Mouse (Mus musculus): Measurements from ENCODE around the gene Nlrc5. TPM values are rescaled to one million over a fixed set of nuclear protein-coding genes. Genes with fewer than 3 reads are reported as not detected.

Gene Nlrc5
- total and polyA plus RNA-seq, 3 experiments = 0.03 TPM; not detected in 2

GRCm38 (mm10) chr8:94432212-94432611, 1.9 kb upstream of the Nlrc5 start:
- H3K4me1 ChIP-seq (ENCODE audit: control insufficient read depth in 1 of 2, insufficient read depth in 2 of 2, low read length in 2 of 2) = no peaks in the 10 kb centered on the region

GRCm38 (mm10) chr8:94434958-94435357, 802 bp downstream of the Nlrc5 start:
- no peak overlapping the region for H3K4me3 ChIP-seq (ENCODE audit: control insufficient read depth in 1 of 2, insufficient read depth in 1 of 2, low read depth in 2 of 2, low read length in 2 of 2)
- DNase-seq (ENCODE audit: low read depth, low spot score) = no peak
- no peaks in the 10 kb centered on the region for H3K9me3 ChIP-seq (replicated peaks; ENCODE audit: insufficient read depth, low read length)
- no peak overlapping the region for H3K27ac ChIP-seq (ENCODE audit: control insufficient read depth, low read depth, low read length)
- H3K27me3 ChIP-seq (ENCODE audit: control insufficient read depth in 1 of 2, insufficient read depth in 2 of 2, low read length in 2 of 2) = peaks cover 13 to 27% of the 10 kb centered on the region in 2 experiments
- H3K36me3 ChIP-seq (ENCODE audit: control insufficient read depth in 1 of 2, insufficient read depth in 2 of 2, low read length in 2 of 2) = no peaks in the 10 kb centered on the region
- no peaks in the 10 kb centered on the region for H3K79me2 ChIP-seq (ENCODE audit: control insufficient read depth, insufficient read depth, low read length, poor library complexity)
- TF ChIP-seq POLR2A (IDR thresholded peaks at IDR 0.05; ENCODE audit: control insufficient read depth in 1 of 2, insufficient read depth in 1 of 2, low read depth in 1 of 2, low read length in 2 of 2, poor library complexity in 1 of 2) = no peak
- TF ChIP-seq MAFK (IDR thresholded peaks at IDR 0.05; ENCODE audit: borderline replicate concordance, low read depth, low read length) = no peak
- TF ChIP-seq CHD1 (IDR thresholded peaks at IDR 0.05; ENCODE audit: low read depth, low read length) = no peak
- TF ChIP-seq ETS1 (IDR thresholded peaks at IDR 0.05; ENCODE audit: low read depth, low read length) = no peak
- TF ChIP-seq SMC3 (IDR thresholded peaks at IDR 0.05; ENCODE audit: low read depth, low read length) = no peak
- no peak for TF ChIP-seq MXI1 (IDR thresholded peaks at IDR 0.05; ENCODE audit: low read depth, low read length)
- no peak for TF ChIP-seq RCOR1 (IDR thresholded peaks at IDR 0.05; ENCODE audit: low read depth, low read length)
- TF ChIP-seq ZC3H11A (IDR thresholded peaks at IDR 0.05; ENCODE audit: low read depth, low read length) = no peak
- no peak for TF ChIP-seq GATA1 (IDR thresholded peaks at IDR 0.05; ENCODE audit: low read depth, low read length)
- no peak for TF ChIP-seq USF2 (IDR thresholded peaks at IDR 0.05; ENCODE audit: borderline replicate concordance in 1 of 2, insufficient read depth in 1 of 2, low read depth in 1 of 2, low read length in 2 of 2)
- TF ChIP-seq HCFC1 (IDR thresholded peaks at IDR 0.05; ENCODE audit: low read depth, low read length) = no peak
- no peak for TF ChIP-seq BHLHE40 (IDR thresholded peaks at IDR 0.05; ENCODE audit: borderline replicate concordance, low read depth, low read length)
- no peak for TF ChIP-seq E2F4 (IDR thresholded peaks at IDR 0.05; ENCODE audit: borderline replicate concordance, low read depth, low read length)
- no peak for TF ChIP-seq POLR2AphosphoS2 (IDR thresholded peaks at IDR 0.05; ENCODE audit: low read length)
- TF ChIP-seq JUND (IDR thresholded peaks at IDR 0.05; ENCODE audit: low read depth, low read length) = no peak
- no peak for TF ChIP-seq POLR2AphosphoS5 (IDR thresholded peaks at IDR 0.05; ENCODE audit: borderline replicate concordance, low read depth, low read length)
- H3K9ac ChIP-seq (ENCODE audit: control insufficient read depth, low read depth, low read length, poor library complexity, severe bottlenecking) = no peak overlapping the region
- H3K4me1 ChIP-seq (ENCODE audit: control insufficient read depth in 1 of 2, insufficient read depth in 2 of 2, low read length in 2 of 2) = no peaks in the 10 kb centered on the region

More at GRCm38 (mm10) chr8:94432212-94432611, 1.9 kb upstream of the Nlrc5 start:
- H3K4me3 ChIP-seq (ENCODE audit: control insufficient read depth in 1 of 2, insufficient read depth in 1 of 2, low read depth in 2 of 2, low read length in 2 of 2) = no peak overlapping the region
- H3K9ac ChIP-seq (ENCODE audit: control insufficient read depth, low read depth, low read length, poor library complexity, severe bottlenecking) = no peak overlapping the region
- H3K27ac ChIP-seq (ENCODE audit: control insufficient read depth, low read depth, low read length) = no peak overlapping the region
- H3K79me2 ChIP-seq (ENCODE audit: control insufficient read depth, insufficient read depth, low read length, poor library complexity) = no peaks in the 10 kb centered on the region
- TF ChIP-seq ZMIZ1 (IDR thresholded peaks at IDR 0.05; ENCODE audit: low read depth, low read length) (no peak), ZKSCAN1 (IDR thresholded peaks at IDR 0.05; ENCODE audit: low read depth, low read length) (no peak), GABPA (IDR thresholded peaks at IDR 0.05; ENCODE audit: low read depth, low read length) (no peak), TAL1 (IDR thresholded peaks at IDR 0.05; ENCODE audit: low read length) (no peak), TCF12 (IDR thresholded peaks at IDR 0.05; ENCODE audit: low read depth, low read length) (no peak), EP300 (IDR thresholded peaks at IDR 0.05; ENCODE audit: low read depth in 1 of 2, low read length in 2 of 2) (no peak)
- no peaks in the 10 kb centered on the region for H3K36me3 ChIP-seq (ENCODE audit: control insufficient read depth in 1 of 2, insufficient read depth in 2 of 2, low read length in 2 of 2)
- no peak for DNase-seq (ENCODE audit: low read depth, low spot score)
- no peaks in the 10 kb centered on the region for H3K9me3 ChIP-seq (replicated peaks; ENCODE audit: insufficient read depth, low read length)
- H3K27me3 ChIP-seq (ENCODE audit: control insufficient read depth in 1 of 2, insufficient read depth in 2 of 2, low read length in 2 of 2) = peaks cover 19 to 24% of the 10 kb centered on the region in 2 experiments
